Mouse (Mus musculus) liver, embryonic 13.5 days (tissue): ENCODE measurements around the gene Prdm10. TPM values are rescaled to one million over a fixed set of nuclear protein-coding genes. Genes with fewer than 3 reads are reported as not detected.

ENCODE experiments used
- ATAC-seq: fragments of 200-750 bp; cut with Nextera tagmentation; 2 replicates; pipeline ENCODE4 v1.8.0; 2017; ENCODE audit warnings: low read depth, mild to moderate bottlenecking, moderate number of reproducible peaks, moderate library complexity
- DNase-seq: peaks from one replicate; pipeline ENCODE4 v3.0.0; 2022
- H3K27ac ChIP-seq: fragments of 300-500 bp; sonication (generic); 2 replicates; pipeline ENCODE4 v1.5.1; 2015; ENCODE audit warnings: moderate library complexity, mild to moderate bottlenecking, inconsistent platforms
- H3K27me3 ChIP-seq: fragments of 300-500 bp; sonication (generic); 2 replicates; pipeline ENCODE4 v1.6.1; 2015; ENCODE audit warnings: mild to moderate bottlenecking, inconsistent platforms
- H3K36me3 ChIP-seq: fragments of 300-500 bp; sonication (generic); 2 replicates; pipeline ENCODE4 v1.6.1; 2015; ENCODE audit warnings: mild to moderate bottlenecking, inconsistent platforms
- H3K4me1 ChIP-seq: fragments of 300-500 bp; sonication (generic); replicated peaks from 2 replicates; pipeline ENCODE4 v1.6.1; 2015; ENCODE audit warnings: inconsistent platforms
- H3K4me2 ChIP-seq: fragments of 300-500 bp; sonication (generic); 2 replicates; pipeline ENCODE4 v1.6.1; 2015; ENCODE audit warnings: inconsistent platforms, mild to moderate bottlenecking, moderate library complexity
- H3K4me3 ChIP-seq: fragments of 300-500 bp; sonication (generic); replicated peaks from 2 replicates; pipeline ENCODE4 v1.5.1; 2015; ENCODE audit warnings: mild to moderate bottlenecking, inconsistent platforms
- H3K9ac ChIP-seq: fragments of 300-500 bp; sonication (generic); 2 replicates; pipeline ENCODE4 v1.6.1; 2015; ENCODE audit warnings: mild to moderate bottlenecking, inconsistent platforms
- H3K9me3 ChIP-seq: fragments of 300-500 bp; sonication (generic); replicated peaks from 2 replicates; pipeline ENCODE4 v1.6.1; 2016; ENCODE audit warnings: inconsistent platforms
- WGBS: fragments of 180-500 bp; shearing (Covaris S2); methylation state at CpG from one replicate; pipeline ENCODE4 v1.1.7; 2015; ENCODE audit not compliant: insufficient replicate concordance; 5-methylcytosine and 5-hydroxymethylcytosine counted together
- polyA plus RNA-seq: library from polyadenylated mRNA; unstranded; fragments of >200 nt; fragmentation: Nextera tagmentation; extraction: Ambion mirVana; gene quantifications from 2 replicates; pipeline ENCODE4 v1.2.1, GENCODE M21; 2015

Gene Prdm10
- polyA plus RNA-seq, 1 experiment from 2014 or later: 2.4 TPM

GRCm38 (mm10) chr9:31365086-31365485 is 84.7 kb downstream of the Prdm10 start:
- H3K4me1 ChIP-seq: peaks cover 11% of the 10 kb centered on the region; the same call in 1 of the 2 replicates
- H3K4me2 ChIP-seq: no peak overlapping the region
- H3K27me3 ChIP-seq: no peaks in the 10 kb centered on the region
- DNase-seq (no peak), ATAC-seq (peak; percentile 64)
- no peaks in the 10 kb centered on the region for H3K9me3 ChIP-seq
- WGBS: 77% methylated on average over 8 of the region's 8 CpGs
- peaks cover 45% of the 10 kb centered on the region for H3K36me3 ChIP-seq
- no peak overlapping the region for H3K27ac ChIP-seq
- H3K4me3 ChIP-seq: no peak overlapping the region
- H3K9ac ChIP-seq: no peak overlapping the region

DNA sequence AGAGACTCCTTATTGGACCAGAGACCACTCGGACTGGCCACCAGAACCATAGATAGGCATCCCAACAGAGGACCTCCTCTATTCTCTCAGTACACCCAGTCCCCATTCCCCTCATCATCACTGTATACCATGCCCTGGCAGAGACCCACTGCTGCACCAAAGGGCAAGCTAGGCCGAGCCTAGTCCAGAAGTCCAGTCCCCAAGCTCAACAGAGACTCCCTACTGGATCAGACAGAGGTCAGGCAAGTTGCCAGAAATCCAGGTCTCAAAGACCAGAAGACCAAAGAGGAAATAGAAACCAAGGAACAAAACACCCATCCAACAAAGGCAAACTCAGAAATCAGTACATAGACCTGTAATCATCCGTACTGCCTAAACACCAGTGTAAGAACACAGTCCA is 91.4 kb downstream of the Prdm10 start:
- DNase-seq (no peak), ATAC-seq (no peak)
- H3K27ac ChIP-seq: no peak overlapping the region
- no peak overlapping the region for H3K4me2 ChIP-seq
- H3K4me1 ChIP-seq: 0 out of 2 replicates have a peak, but pooled peaks cover 2% of the 10 kb centered on the region
- no peaks in the 10 kb centered on the region for H3K9me3 ChIP-seq
- H3K9ac ChIP-seq: no peak overlapping the region
- H3K27me3 ChIP-seq: no peaks in the 10 kb centered on the region
- no peak overlapping the region for H3K4me3 ChIP-seq
- 82% methylated on average over 3 of the region's 3 CpGs for WGBS
- peaks cover 32% of the 10 kb centered on the region for H3K36me3 ChIP-seq

- Histone ChIP-seq H3K27ac (no peak overlapping the region), H3K4me3 (no peak overlapping the region), H3K9ac (no peak overlapping the region), H3K4me1 (no peaks in the 10 kb centered on the region), H3K36me3 (peaks cover 25% of the 10 kb centered on the region), H3K9me3 (no peaks in the 10 kb centered on the region), H3K4me2 (no peak overlapping the region), H3K27me3 (no peaks in the 10 kb centered on the region)
- no peak for DNase-seq
- no peak for ATAC-seq
Measured at GRCm38 (mm10) chr9:31376661-31377060, 96.3 kb downstream of the Prdm10 start.

DNA sequence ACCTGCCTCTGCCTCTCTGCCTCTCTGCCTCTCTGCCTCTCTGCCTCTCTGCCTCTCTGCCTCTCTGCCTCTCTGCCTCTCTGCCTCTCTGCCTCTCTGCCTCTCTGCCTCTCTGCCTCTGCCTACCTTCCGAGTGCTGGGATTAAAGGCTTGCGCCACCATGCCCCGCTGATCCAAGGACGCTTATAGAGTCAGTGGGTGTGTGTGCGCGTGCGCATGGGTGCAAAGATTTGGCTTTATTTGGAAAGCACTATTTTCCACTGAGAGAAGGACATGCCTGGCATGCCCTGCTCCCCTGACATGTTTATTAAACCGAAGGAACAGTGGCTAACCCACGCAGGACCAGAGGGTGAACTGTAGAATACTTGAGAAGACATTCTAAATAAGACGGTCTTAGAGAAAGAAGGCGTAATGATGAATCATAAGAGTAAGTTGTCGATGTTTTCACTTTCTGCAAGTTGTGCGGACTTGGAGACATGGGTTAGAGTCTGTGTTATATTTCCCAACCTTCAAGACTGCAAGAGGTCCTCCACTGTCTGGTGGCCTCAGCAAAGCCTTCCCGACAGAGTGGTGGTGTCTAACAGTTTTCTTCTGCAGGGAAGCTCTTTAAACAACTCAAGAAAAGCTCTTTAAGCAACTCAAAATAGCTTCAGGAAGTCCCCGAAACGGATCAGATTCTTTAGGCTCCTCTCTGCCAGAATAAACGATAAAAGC is 104.6 kb downstream of the Prdm10 start:
- ATAC-seq (no peak), DNase-seq (no peak)
- H3K9ac ChIP-seq: peak overlapping the region; percentile 93; the same call in 1 of the 2 replicates
- 76% methylated on average over 17 of the region's 17 CpGs for WGBS
- H3K4me2 ChIP-seq: peak overlapping the region; percentile 78
- H3K27me3 ChIP-seq: no peaks in the 10 kb centered on the region
- H3K4me1 ChIP-seq: peaks cover 25% of the 10 kb centered on the region
- peaks cover 3% of the 10 kb centered on the region for H3K36me3 ChIP-seq
- no peaks in the 10 kb centered on the region for H3K9me3 ChIP-seq
- H3K27ac ChIP-seq: no peak overlapping the region
- peak overlapping the region; percentile 91 for H3K4me3 ChIP-seq

GRCm38 (mm10) chr9:31385500-31385869 is 105.1 kb downstream of the Prdm10 start:
- H3K9ac ChIP-seq: peak overlapping the region; percentile 93
- ATAC-seq: peak; percentile 27
- H3K36me3 ChIP-seq: peaks cover 4% of the 10 kb centered on the region
- peak overlapping the region; percentile 78 for H3K4me2 ChIP-seq
- DNase-seq: no peak
- WGBS: 20% methylated on average over 4 of the region's 4 CpGs
- H3K27ac ChIP-seq: no peak overlapping the region
- no peaks in the 10 kb centered on the region for H3K9me3 ChIP-seq
- H3K27me3 ChIP-seq: no peaks in the 10 kb centered on the region
- peak overlapping the region; percentile 91 for H3K4me3 ChIP-seq
- H3K4me1 ChIP-seq: peaks cover 25% of the 10 kb centered on the region

- Histone ChIP-seq H3K4me2 (peak within 1 kb of the TSS; percentile 78), H3K27ac (peak within 1 kb of the TSS; percentile 78), H3K9me3 (no peaks in the 10 kb centered on the region), H3K27me3 (no peaks in the 10 kb centered on the region), H3K4me3 (peak within 1 kb of the TSS; percentile 91), H3K4me1 (peaks cover 25% of the 10 kb centered on the region), H3K9ac (peak within 1 kb of the TSS; percentile 93), H3K36me3 (peaks cover 8% of the 10 kb centered on the region)
- DNase-seq: peak; percentile 96
- under 1% methylated on average over 46 of the region's 46 CpGs for WGBS
- ATAC-seq: peak; percentile 95
Measured at GRCm38 (mm10) chr9:31385947-31386354, 105.6 kb downstream of the Prdm10 start, which contains the start of gene Nfrkb. Gene Nfrkb, plus strand, starts transcription at chr9:31386192.

GRCm38 (mm10) chr9:31386368-31387180 is 106.2 kb downstream of the Prdm10 start:
- Histone ChIP-seq H3K36me3 (peaks cover 14% of the 10 kb centered on the region), H3K4me2 (peak overlapping the region; percentile 78), H3K27ac (peak overlapping the region; percentile 78), H3K4me1 (peaks cover 25% of the 10 kb centered on the region), H3K27me3 (no peaks in the 10 kb centered on the region), H3K9me3 (no peaks in the 10 kb centered on the region), H3K4me3 (peak overlapping the region; percentile 91), H3K9ac (peak overlapping the region; percentile 93)
- 8% methylated on average over 42 of the region's 44 CpGs for WGBS
- DNase-seq: no peak
- peak; percentile 47 for ATAC-seq

DNA sequence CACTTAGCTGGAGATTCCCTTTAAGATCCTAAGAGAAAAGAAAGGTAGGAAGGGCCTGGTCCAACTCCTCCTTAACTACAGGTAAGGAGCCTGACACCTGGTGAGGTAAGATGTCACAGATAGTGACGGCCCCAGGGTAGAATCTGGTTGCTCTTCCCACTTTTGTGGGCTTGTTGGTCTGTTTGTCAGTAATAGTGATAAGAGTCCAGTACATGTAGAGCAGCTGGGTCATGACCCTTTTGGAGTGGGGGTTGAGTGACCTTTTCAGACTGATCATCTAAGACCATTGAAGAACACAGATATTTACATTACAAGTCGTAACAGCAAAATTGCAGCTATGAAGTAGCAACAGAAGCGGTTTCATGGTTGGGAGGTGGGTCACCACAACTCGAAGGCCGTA is 106.9 kb downstream of the Prdm10 start:
- no peak overlapping the region for H3K27ac ChIP-seq
- peak overlapping the region; percentile 91 for H3K4me3 ChIP-seq
- H3K9ac ChIP-seq: peak overlapping the region; percentile 93
- H3K4me1 ChIP-seq: peaks cover 25% of the 10 kb centered on the region
- no peaks in the 10 kb centered on the region for H3K9me3 ChIP-seq
- no peaks in the 10 kb centered on the region for H3K27me3 ChIP-seq
- DNase-seq: no peak
- WGBS: 69% methylated on average over 5 of the region's 5 CpGs
- ATAC-seq: no peak
- H3K4me2 ChIP-seq: peak overlapping the region; percentile 78
- H3K36me3 ChIP-seq: peaks cover 20% of the 10 kb centered on the region

GRCm38 (mm10) chr9:31400441-31400840 is 120.1 kb downstream of the Prdm10 start:
- 48% methylated on average over 4 of the region's 4 CpGs for WGBS
- ATAC-seq (no peak), DNase-seq (peak; percentile 47)
- no peaks in the 10 kb centered on the region for H3K27me3 ChIP-seq
- H3K9ac ChIP-seq: no peak overlapping the region
- no peaks in the 10 kb centered on the region for H3K9me3 ChIP-seq
- H3K4me3 ChIP-seq: no peak overlapping the region
- no peak overlapping the region for H3K27ac ChIP-seq
- H3K36me3 ChIP-seq: peaks cover 93% of the 10 kb centered on the region
- H3K4me2 ChIP-seq: no peak overlapping the region
- H3K4me1 ChIP-seq: no peaks in the 10 kb centered on the region

- Histone ChIP-seq H3K27ac (no peak overlapping the region), H3K4me2 (no peak overlapping the region), H3K4me1 (no peaks in the 10 kb centered on the region), H3K36me3 (peaks cover 86% of the 10 kb centered on the region), H3K27me3 (no peaks in the 10 kb centered on the region), H3K4me3 (no peak overlapping the region), H3K9me3 (no peaks in the 10 kb centered on the region), H3K9ac (no peak overlapping the region)
- ATAC-seq (no peak), DNase-seq (no peak)
- WGBS: 71% methylated on average over 2 of the region's 2 CpGs
Measured at GRCm38 (mm10) chr9:31404311-31404710, 124.0 kb downstream of the Prdm10 start.

GRCm38 (mm10) chr9:31405217-31405616 is 124.9 kb downstream of the Prdm10 start:
- H3K27me3 ChIP-seq: no peaks in the 10 kb centered on the region
- 63% methylated on average over 6 of the region's 6 CpGs for WGBS
- no peak for ATAC-seq
- H3K27ac ChIP-seq: no peak overlapping the region
- no peaks in the 10 kb centered on the region for H3K9me3 ChIP-seq
- no peaks in the 10 kb centered on the region for H3K4me1 ChIP-seq
- DNase-seq: no peak
- peaks cover 88% of the 10 kb centered on the region for H3K36me3 ChIP-seq
- H3K4me2 ChIP-seq: no peak overlapping the region
- no peak overlapping the region for H3K9ac ChIP-seq
- H3K4me3 ChIP-seq: no peak overlapping the region
